Mouse (Mus musculus): Measurements from ENCODE around the gene Zbtb49.

The Zbtb49 gene

GRCm38 (mm10) chr5:38196821-38197481 is 23.3 kb downstream of the Zbtb49 start:
- in situ Hi-C loops (cut with MboI, MseI), result no loop called here

GRCm38 (mm10) chr5:38195941-38196340 is 24.3 kb downstream of the Zbtb49 start:
- in situ Hi-C loops (cut with MboI, MseI), result no loop called here

GRCm38 (mm10) chr5:38194946-38195345 is 25.3 kb downstream of the Zbtb49 start:
- in situ Hi-C loops (cut with MboI, MseI), result loop anchor here in 1 of 2 experiments (5.0 kb wide), 1 partner anchor 98 kb away; no protein-coding TSS in a partner anchor

- in situ Hi-C loops (cut with MboI, MseI), result loop anchor here in 1 of 2 experiments (5.0 kb wide), 1 partner anchor 94 kb away; no protein-coding TSS in a partner anchor
These were observed 29.4 kb downstream of the Zbtb49 start for GRCm38 (mm10) chr5:38190907-38191306.

- in situ Hi-C loops (cut with MboI, MseI), result no loop called here
These were observed 33.3 kb downstream of the Zbtb49 start for GRCm38 (mm10) chr5:38187006-38187405.

GRCm38 (mm10) chr5:38184688-38185285 is 35.5 kb downstream of the Zbtb49 start:
- in situ Hi-C loops (cut with MboI, MseI), result no loop called here

- in situ Hi-C loops (cut with MboI, MseI), result no loop called here
These were observed 45.9 kb downstream of the Zbtb49 start for GRCm38 (mm10) chr5:38174256-38174912.

GRCm38 (mm10) chr5:38173766-38174165 is 46.5 kb downstream of the Zbtb49 start:
- in situ Hi-C loops (cut with MboI, MseI), result no loop called here

- in situ Hi-C loops (cut with MboI, MseI), result no loop called here
These were observed 51.8 kb downstream of the Zbtb49 start for GRCm38 (mm10) chr5:38168497-38168896.

GRCm38 (mm10) chr5:38159634-38160413 is 60.4 kb downstream of the Zbtb49 start, which contains the start of gene Nsg1:
Nsg1 (minus strand) TSS chr5:38159907.
- in situ Hi-C loops (cut with MboI, MseI), result no loop called here

- in situ Hi-C loops (cut with MboI, MseI), result no loop called here
These were observed 61.2 kb downstream of the Zbtb49 start for GRCm38 (mm10) chr5:38158947-38159633.

GRCm38 (mm10) chr5:38158501-38158946 is 61.7 kb downstream of the Zbtb49 start:
- in situ Hi-C loops (cut with MboI, MseI), result no loop called here

- in situ Hi-C loops (cut with MboI, MseI), result no loop called here
These were observed 62.7 kb downstream of the Zbtb49 start for GRCm38 (mm10) chr5:38157481-38158020.

GRCm38 (mm10) chr5:38153636-38154035 is 66.6 kb downstream of the Zbtb49 start:
- in situ Hi-C loops (cut with MboI, MseI), result no loop called here

- in situ Hi-C loops (cut with MboI, MseI), result no loop called here
These were observed 67.8 kb downstream of the Zbtb49 start for GRCm38 (mm10) chr5:38152201-38153108.

GRCm38 (mm10) chr5:38151264-38151663 is 69.0 kb downstream of the Zbtb49 start:
- in situ Hi-C loops (cut with MboI, MseI), result no loop called here

GRCm38 (mm10) chr5:38146524-38146923 is 73.7 kb downstream of the Zbtb49 start:
- in situ Hi-C loops (cut with MboI, MseI), result no loop called here

GRCm38 (mm10) chr5:38140893-38141292 is 79.4 kb downstream of the Zbtb49 start:
- in situ Hi-C loops (cut with MboI, MseI), result no loop called here

Data from T-helper 17 cell (primary cell).